In genomic region chr17:14316536-14316935, GRCm38 (mm10) we compare ENCODE assay signal across 15 mouse cellular contexts. TPM values are rescaled to one million over a fixed set of nuclear protein-coding genes. Genes with fewer than 3 reads are reported as not detected.
"Had no signal": no experiment of that assay in that cellular context is flagged by ENCODE, and none has a peak within 500 bp of the region (broad histone marks: within the 10 kb centered on the region; RNA-seq: fewer than 3 reads in every experiment).

No protein-coding gene starts in this region.

- DNase-seq: lung, adult 18-20 months; lung, embryonic 14.5 days; lung, postnatal 10 days; lung, postnatal 4 days; midbrain, embryonic 14.5 days; retina, postnatal 1 day; right cerebral cortex, adult 18-20 months; right cerebral cortex, postnatal 25 days; right cerebral cortex, postnatal 4 days; spleen, adult 18-20 months; thymus, adult 18-20 months; thymus, postnatal 14 days; thymus, postnatal 36 days had no signal

RNA-seq across cellular contexts. Expression of gene Smoc2, which starts 37.2 kb away (rescaled TPM):
- total RNA-seq: megakaryocyte, adult 5-6 weeks; megakaryocyte-erythroid progenitor cell, adult 5-6 weeks had no signal
